Comparison of ENCODE assay signal across 9 mouse cellular contexts in genomic region chr9:43210771-43211450, GRCm38 (mm10). TPM values are rescaled to one million over a fixed set of nuclear protein-coding genes. Genes with fewer than 3 reads are reported as not detected.
DNase-seq lines count a peak whose midpoint lies in the region; ATAC-seq and TF ChIP-seq lines count a peak whose summit lies in the region.
"Had no signal": no experiment of that assay in that cellular context is flagged by ENCODE, and none has a peak within 500 bp of the region (broad histone marks: within the 10 kb centered on the region; RNA-seq: fewer than 3 reads in every experiment).

No protein-coding gene starts in this region.

- peak; percentile 95 for TF ChIP-seq CTCF in stomach, postnatal 0 days (IDR thresholded peaks at IDR 0.05; ENCODE audit: low read depth)

- H3K4me1 ChIP-seq in embryonic facial prominence, embryonic 14.5 days (ENCODE audit: control insufficient read depth, insufficient read depth, low read length): peaks cover 9% of the 10 kb centered on the region
- H3K4me1 ChIP-seq in hindbrain, embryonic 10.5 days (replicated peaks): peaks cover 20% of the 10 kb centered on the region
- H3K4me1 ChIP-seq in midbrain, embryonic 10.5 days: peaks cover 23% of the 10 kb centered on the region
- peaks cover 4% of the 10 kb centered on the region; the same call in 1 of the 2 replicates for H3K4me1 ChIP-seq in stomach, postnatal 0 days (replicated peaks; ENCODE audit: control insufficient read depth, insufficient read depth)

- H3K27me3 ChIP-seq in embryonic facial prominence, embryonic 14.5 days (replicated peaks; ENCODE audit: control insufficient read depth, insufficient read depth, low read length): peaks cover 7% of the 10 kb centered on the region
- peaks cover 53% of the 10 kb centered on the region for H3K27me3 ChIP-seq in hindbrain, embryonic 10.5 days (ENCODE audit: insufficient read depth, poor library complexity, severe bottlenecking)
- H3K27me3 ChIP-seq in midbrain, embryonic 10.5 days (ENCODE audit: low read depth, poor library complexity, severe bottlenecking): peaks cover 55% of the 10 kb centered on the region
- H3K27me3 ChIP-seq in stomach, postnatal 0 days (ENCODE audit: control insufficient read depth, insufficient read depth, low read length): no peaks in the 10 kb centered on the region

- peak; percentile 55 to 85 for DNase-seq in adrenal gland, adult (ENCODE audit: inconsistent age in 2 of 2, low spot score in 1 of 2)
- DNase-seq in adrenal gland, adult 8-10 months: no peak
- peak; percentile 65 for DNase-seq in adipocyte (ENCODE audit: low spot score)
- DNase-seq in embryonic facial prominence, embryonic 14.5 days (ENCODE audit: low spot score): peak; percentile 70
- peak; percentile 70 for DNase-seq in hindbrain, embryonic 10.5 days (ENCODE audit: low spot score)
- DNase-seq in layer of hippocampus, postnatal 10 days (ENCODE audit: low spot score in 2 of 2): peak; percentile 60 to 69
- DNase-seq in midbrain, embryonic 10.5 days (ENCODE audit: low spot score): peak; percentile 67
- peak; percentile 42 for DNase-seq in stomach, postnatal 0 days (ENCODE audit: low spot score)

- H3K27ac ChIP-seq in embryonic facial prominence, embryonic 14.5 days (replicated peaks; ENCODE audit: low read depth, low read length): peak overlapping the region; percentile 42; the same call in 1 of the 2 replicates
- H3K27ac ChIP-seq in hindbrain, embryonic 10.5 days: 0 out of 2 replicates have a peak overlapping the region, but pooled peaks have one; percentile 69
- peak overlapping the region; percentile 65; the same call in 1 of the 2 replicates for H3K27ac ChIP-seq in midbrain, embryonic 10.5 days (replicated peaks)
- H3K27ac ChIP-seq in stomach, postnatal 0 days (replicated peaks): peak overlapping the region; percentile 69
- H3K27ac ChIP-seq: liver, embryonic 15.5 days had no signal

- ATAC-seq in embryonic facial prominence, embryonic 14.5 days (ENCODE audit: low read depth): peak; percentile 31; the same call in 1 of the 2 replicates
- 0 out of 2 replicates have a peak, but pooled peaks have one; percentile 24 for ATAC-seq in stomach, postnatal 0 days (ENCODE audit: low FRiP score, low TSS enrichment)

- H3K36me3 ChIP-seq in embryonic facial prominence, embryonic 14.5 days (ENCODE audit: control insufficient read depth, insufficient read depth, low read length): no peaks in the 10 kb centered on the region
- no peaks in the 10 kb centered on the region for H3K36me3 ChIP-seq in hindbrain, embryonic 10.5 days
- no peaks in the 10 kb centered on the region for H3K36me3 ChIP-seq in midbrain, embryonic 10.5 days
- H3K36me3 ChIP-seq in stomach, postnatal 0 days (ENCODE audit: control insufficient read depth, insufficient read depth, low read length): no peaks in the 10 kb centered on the region
- H3K36me3 ChIP-seq: liver, embryonic 15.5 days had no signal

- H3K9ac ChIP-seq in embryonic facial prominence, embryonic 14.5 days (ENCODE audit: low read depth, low read length): peak overlapping the region; percentile 40; the same call in 1 of the 2 replicates
- 0 out of 2 replicates have a peak overlapping the region, but pooled peaks have one; percentile 23 for H3K9ac ChIP-seq in stomach, postnatal 0 days (ENCODE audit: low read length)
- H3K9ac ChIP-seq: liver, embryonic 15.5 days had no signal

- no peak for TF ChIP-seq EP300 in stomach, postnatal 0 days (optimal IDR thresholded peaks at IDR 0.05)

- H3K4me3 ChIP-seq in embryonic facial prominence, embryonic 14.5 days (ENCODE audit: low read depth, low read length): no peak overlapping the region
- no peak overlapping the region for H3K4me3 ChIP-seq in hindbrain, embryonic 10.5 days
- peak overlapping the region; percentile 40 for H3K4me3 ChIP-seq in midbrain, embryonic 10.5 days
- H3K4me3 ChIP-seq in stomach, postnatal 0 days (ENCODE audit: low read depth, low read length): no peak overlapping the region
- H3K4me3 ChIP-seq: liver, embryonic 15.5 days had no signal

- H3K4me2 ChIP-seq in embryonic facial prominence, embryonic 14.5 days (ENCODE audit: low read depth, low read length): peak overlapping the region; percentile 44
- H3K4me2 ChIP-seq in stomach, postnatal 0 days (replicated peaks; ENCODE audit: low read depth): peak overlapping the region; percentile 31
- H3K4me2 ChIP-seq: liver, embryonic 15.5 days had no signal

- 19% methylated on average over 11 of the region's 11 CpGs for WGBS in embryonic facial prominence, embryonic 14.5 days
- WGBS in hindbrain, embryonic 10.5 days: 27% methylated on average over 11 of the region's 11 CpGs
- WGBS in midbrain, embryonic 10.5 days: 31% methylated on average over 11 of the region's 11 CpGs
- WGBS in stomach, postnatal 0 days: 17% methylated on average over 11 of the region's 11 CpGs

- no peaks in the 10 kb centered on the region for H3K9me3 ChIP-seq in embryonic facial prominence, embryonic 14.5 days (ENCODE audit: control insufficient read depth, low read length)
- H3K9me3 ChIP-seq in hindbrain, embryonic 10.5 days: no peaks in the 10 kb centered on the region
- no peaks in the 10 kb centered on the region for H3K9me3 ChIP-seq in midbrain, embryonic 10.5 days (replicated peaks)
- H3K9me3 ChIP-seq in stomach, postnatal 0 days (ENCODE audit: control insufficient read depth, low read length): no peaks in the 10 kb centered on the region
- H3K9me3 ChIP-seq: liver, embryonic 15.5 days had no signal

RNA-seq across cellular contexts. Expression of gene Pou2f3, which starts 0.7 kb away (rescaled TPM):
- under 1 TPM in 1 of 4 experiments, not detected in 3; 0.22 TPM for total RNA-seq in adrenal gland, adult 8-10 months (2022)
- 3.8 and 4.5 TPM in 2 replicates for polyA plus RNA-seq in embryonic facial prominence, embryonic 14.5 days (2014; fragmentation: Nextera tagmentation; extraction: Ambion mirVana)
- polyA plus RNA-seq in hindbrain, embryonic 10.5 days (2016; fragmentation: Nextera tagmentation; extraction: Ambion mirVana): 0.09 TPM in 1 of 2 replicates, not detected in the other
- total RNA-seq in layer of hippocampus, postnatal 10 days (2021): under 1 TPM in 1 of 2 experiments, not detected in 1; 0.22 TPM
- not detected in 2 replicates for polyA plus RNA-seq in midbrain, embryonic 10.5 days (2016; fragmentation: Nextera tagmentation; extraction: Ambion mirVana)
- polyA plus RNA-seq in stomach, postnatal 0 days (2015; fragmentation: Nextera tagmentation; extraction: Ambion mirVana): 1.7 and 2.5 TPM in 2 replicates
- polyA plus RNA-seq: liver, embryonic 15.5 days had no signal

RNA-seq across cellular contexts. Expression of gene Oaf, which starts 28.8 kb away (rescaled TPM):
- total RNA-seq in adrenal gland, adult 8-10 months (2022): 10 to 100 TPM; 10.6 to 40.4 (median 26.8) TPM
- 118 and 123 TPM in 2 replicates for polyA plus RNA-seq in embryonic facial prominence, embryonic 14.5 days (2014; fragmentation: Nextera tagmentation; extraction: Ambion mirVana)
- polyA plus RNA-seq in hindbrain, embryonic 10.5 days (2016; fragmentation: Nextera tagmentation; extraction: Ambion mirVana): 34.9 and 43.0 TPM in 2 replicates
- total RNA-seq in layer of hippocampus, postnatal 10 days (2021): 10 to 100 TPM; 12.2 to 14.6 TPM
- polyA plus RNA-seq in midbrain, embryonic 10.5 days (2016; fragmentation: Nextera tagmentation; extraction: Ambion mirVana): 32.0 and 36.5 TPM in 2 replicates
- polyA plus RNA-seq in stomach, postnatal 0 days (2015; fragmentation: Nextera tagmentation; extraction: Ambion mirVana): 30.9 and 31.9 TPM in 2 replicates
